Mouse (Mus musculus) embryonic fibroblast, embryonic 13.5 days (primary cell): ENCODE results near the gene Hist1h4d.

Source experiments
- CTCF ChIP-seq: IDR thresholded peaks from 2 replicates; pipeline ENCODE4 v1.5.1; 2011; ENCODE audit warnings: mild to moderate bottlenecking, control low read depth, low read length, moderate library complexity, borderline replicate concordance; ENCODE audit not compliant: insufficient read depth
- POLR2A ChIP-seq: IDR thresholded peaks from 2 replicates; pipeline ENCODE4 v1.6.1; 2011; ENCODE audit warnings: low read depth, mild to moderate bottlenecking, control low read depth, low read length, moderate library complexity

DNA sequence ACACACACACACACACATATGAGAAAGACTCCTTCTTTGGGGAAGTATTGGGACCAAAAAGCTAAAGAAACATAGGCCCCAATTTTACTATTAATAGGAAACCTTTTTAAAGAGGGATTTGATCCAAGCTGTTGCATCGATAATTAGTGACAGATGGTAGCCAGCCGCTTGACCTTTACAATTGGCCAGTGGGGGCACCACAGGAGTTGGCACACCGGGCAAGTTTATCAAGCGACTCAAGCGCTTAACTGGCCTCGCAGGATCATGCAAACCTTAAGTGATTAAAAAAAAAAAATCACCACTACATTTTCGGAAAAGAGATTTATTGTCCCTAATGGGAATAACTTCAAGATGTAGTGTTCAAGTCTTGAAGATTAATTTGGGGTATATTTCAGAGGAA, 11.2 kb downstream of the Hist1h4d start:
- TF ChIP-seq CTCF (no peak), POLR2A (no peak)
